Mouse (Mus musculus): ENCODE data around the gene Rab11fip4. TPM values are rescaled to one million over a fixed set of nuclear protein-coding genes. Genes with fewer than 3 reads are reported as not detected.

The Rab11fip4 gene
- total and polyA plus RNA-seq, 2 experiments from 2014 or later, result 19.9 to 68.3 TPM

DNA sequence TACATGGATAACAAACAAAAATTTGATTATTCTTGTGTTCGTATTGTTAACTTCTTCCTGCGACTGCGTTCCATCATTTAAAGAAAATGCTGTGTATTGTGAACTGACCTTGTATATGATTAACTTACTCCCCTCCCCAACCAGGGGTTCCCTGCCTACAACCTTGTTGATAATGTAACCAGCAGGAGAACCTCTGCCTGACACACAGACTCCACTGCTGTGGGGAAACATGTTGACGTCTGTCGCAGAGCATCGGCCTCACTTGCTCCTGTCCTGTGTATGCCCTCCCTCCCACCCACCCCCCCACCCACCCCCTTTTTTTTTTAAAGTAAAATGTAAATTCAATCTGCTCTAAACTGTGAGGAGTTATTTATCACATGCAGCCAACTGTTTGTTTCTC lies 9.8 kb upstream of the Rab11fip4 start:
- Histone ChIP-seq H3K4me2 (ENCODE audit: low read depth, low read length, poor library complexity, severe bottlenecking) (no peak overlapping the region), H3K4me1 (ENCODE audit: insufficient read depth, low read length) (no peaks in the 10 kb centered on the region), H3K4me3 (ENCODE audit: low read depth, low read length) (no peak overlapping the region), H3K9ac (replicated peaks; ENCODE audit: low read length, poor library complexity, severe bottlenecking) (no peak overlapping the region), H3K36me3 (ENCODE audit: insufficient read depth, low read length) (peaks cover 10% of the 10 kb centered on the region), H3K27ac (ENCODE audit: low read depth, low read length) (no peak overlapping the region), H3K9me3 (ENCODE audit: low read length) (no peaks in the 10 kb centered on the region), H3K27me3 (ENCODE audit: insufficient read depth, low read length) (no peaks in the 10 kb centered on the region)
- ATAC-seq (ENCODE audit: low FRiP score) (no peak), DNase-seq (ENCODE audit: low spot score) (no peak)
- WGBS, result 90% methylated on average over 6 of the region's 6 CpGs
- no peak for TF ChIP-seq CTCF (IDR thresholded peaks at IDR 0.05)

DNA sequence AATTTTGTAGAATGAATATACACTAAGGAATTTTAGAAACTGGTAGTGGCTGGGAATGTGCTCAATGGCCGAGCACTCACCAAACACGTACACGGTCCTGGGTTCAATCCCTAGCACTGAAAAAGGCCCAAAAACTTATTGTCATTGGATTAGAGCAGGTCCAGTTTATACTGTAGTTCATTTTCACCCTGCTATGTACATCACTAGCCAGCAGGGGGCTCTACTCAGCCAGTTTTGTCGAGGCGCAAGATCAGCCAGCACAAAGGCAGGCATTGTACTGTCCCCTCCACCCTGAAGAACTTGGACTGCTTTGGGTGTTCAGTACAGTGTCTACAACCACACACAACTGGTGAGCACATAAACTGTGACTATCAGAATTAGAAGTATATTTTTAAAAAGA lies 6.8 kb upstream of the Rab11fip4 start:
- Histone ChIP-seq H3K9ac (replicated peaks; ENCODE audit: low read length, poor library complexity, severe bottlenecking) (no peak overlapping the region), H3K4me3 (ENCODE audit: low read depth, low read length) (no peak overlapping the region), H3K4me1 (ENCODE audit: insufficient read depth, low read length) (no peaks in the 10 kb centered on the region), H3K9me3 (ENCODE audit: low read length) (no peaks in the 10 kb centered on the region), H3K27ac (ENCODE audit: low read depth, low read length) (no peak overlapping the region), H3K27me3 (ENCODE audit: insufficient read depth, low read length) (no peaks in the 10 kb centered on the region), H3K4me2 (ENCODE audit: low read depth, low read length, poor library complexity, severe bottlenecking) (no peak overlapping the region), H3K36me3 (ENCODE audit: insufficient read depth, low read length) (peaks cover 8% of the 10 kb centered on the region; the same call in 1 of the 2 replicates)
- peak; percentile 74; the same call in 1 of the 2 replicates for ATAC-seq (ENCODE audit: low FRiP score)
- peak; percentile 89 for DNase-seq (ENCODE audit: low spot score)
- WGBS, result 7% methylated on average over 5 of the region's 5 CpGs
- TF ChIP-seq CTCF (IDR thresholded peaks at IDR 0.05), result peak; percentile 94

DNA sequence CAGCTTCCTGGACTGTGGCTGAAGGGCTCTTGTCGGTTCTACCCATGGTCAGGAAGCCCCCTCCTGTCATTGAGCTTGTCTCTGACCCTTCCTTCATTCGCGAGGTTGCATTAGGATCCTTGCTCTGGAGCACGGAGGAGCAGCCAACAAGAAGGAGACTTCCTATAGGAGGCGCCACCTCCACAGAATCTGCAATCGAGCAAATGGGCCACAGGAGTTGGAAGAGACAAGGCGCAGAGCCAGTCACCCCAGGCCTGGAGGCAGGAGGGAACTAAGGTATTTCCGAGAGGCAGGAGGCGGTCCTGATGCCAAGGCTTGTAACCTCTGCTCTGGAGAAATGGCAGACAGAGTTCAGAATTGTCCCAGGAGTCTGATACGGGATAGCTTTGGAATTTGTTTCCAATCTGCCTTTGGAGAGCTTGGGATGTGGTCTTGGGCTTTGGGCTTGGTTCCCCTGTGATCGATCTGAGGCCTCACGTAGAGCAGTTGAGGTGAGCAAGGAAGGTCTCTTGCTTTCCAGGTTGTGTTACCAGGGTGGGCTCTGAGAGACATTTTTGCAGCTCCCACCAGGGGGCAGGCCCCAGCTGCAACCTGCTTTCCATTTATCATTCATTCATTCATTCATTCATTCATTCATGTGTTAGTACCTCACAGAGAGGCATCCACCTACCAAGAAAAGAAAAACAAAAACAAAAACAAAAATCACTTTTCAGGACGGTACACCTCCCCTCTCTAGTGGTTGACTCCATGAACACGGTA lies 1.5 kb upstream of the Rab11fip4 start:
- no peak overlapping the region for H3K9ac ChIP-seq (replicated peaks; ENCODE audit: low read length, poor library complexity, severe bottlenecking)
- peak; percentile 48 for TF ChIP-seq CTCF (IDR thresholded peaks at IDR 0.05)
- no peaks in the 10 kb centered on the region for H3K36me3 ChIP-seq (ENCODE audit: insufficient read depth, low read length)
- peaks cover 13% of the 10 kb centered on the region; the same call in 1 of the 2 replicates for H3K4me1 ChIP-seq (ENCODE audit: insufficient read depth, low read length)
- H3K27me3 ChIP-seq (ENCODE audit: insufficient read depth, low read length), result no peaks in the 10 kb centered on the region
- H3K4me2 ChIP-seq (ENCODE audit: low read depth, low read length, poor library complexity, severe bottlenecking), result no peak overlapping the region
- no peaks in the 10 kb centered on the region for H3K9me3 ChIP-seq (ENCODE audit: low read length)
- WGBS, result 60% methylated on average over 14 of the region's 14 CpGs
- peak; percentile 41 for DNase-seq (ENCODE audit: low spot score)
- H3K4me3 ChIP-seq (ENCODE audit: low read depth, low read length), result no peak overlapping the region
- ATAC-seq (ENCODE audit: low FRiP score), result no peak
- H3K27ac ChIP-seq (ENCODE audit: low read depth, low read length), result no peak overlapping the region

DNA sequence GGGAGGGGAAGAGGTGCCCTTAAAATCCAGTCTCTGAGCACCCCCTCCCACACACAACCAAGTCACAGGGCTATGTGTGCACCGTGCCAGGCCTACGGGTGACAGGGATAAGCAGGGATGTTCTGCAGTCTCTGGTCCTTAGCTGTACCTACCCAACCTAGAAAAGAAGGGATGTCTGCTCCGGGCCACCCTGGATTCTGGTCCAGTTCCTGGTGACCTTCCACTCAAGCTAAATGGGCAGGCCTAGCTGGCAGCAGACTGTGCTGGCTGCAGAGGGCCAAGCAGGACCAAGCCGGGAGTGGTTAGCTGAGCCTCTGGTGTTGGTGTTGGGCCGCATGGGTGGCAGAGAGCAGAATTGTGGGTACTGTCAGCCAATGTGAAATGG lies 571 bp downstream of the Rab11fip4 start:
- no peak for DNase-seq (ENCODE audit: low spot score)
- H3K4me2 ChIP-seq (ENCODE audit: low read depth, low read length, poor library complexity, severe bottlenecking), result peak overlapping the region; percentile 68
- no peaks in the 10 kb centered on the region for H3K9me3 ChIP-seq (ENCODE audit: low read length)
- H3K27me3 ChIP-seq (ENCODE audit: insufficient read depth, low read length), result no peaks in the 10 kb centered on the region
- peaks cover 13% of the 10 kb centered on the region; the same call in 1 of the 2 replicates for H3K4me1 ChIP-seq (ENCODE audit: insufficient read depth, low read length)
- H3K36me3 ChIP-seq (ENCODE audit: insufficient read depth, low read length), result no peaks in the 10 kb centered on the region
- ATAC-seq (ENCODE audit: low FRiP score), result peak; percentile 55
- 12% methylated on average over 5 of the region's 5 CpGs for WGBS
- H3K27ac ChIP-seq (ENCODE audit: low read depth, low read length), result peak overlapping the region; percentile 87
- no peak for TF ChIP-seq CTCF (IDR thresholded peaks at IDR 0.05)
- peak overlapping the region; percentile 64 for H3K4me3 ChIP-seq (ENCODE audit: low read depth, low read length)
- H3K9ac ChIP-seq (replicated peaks; ENCODE audit: low read length, poor library complexity, severe bottlenecking), result peak overlapping the region; percentile 81

DNA sequence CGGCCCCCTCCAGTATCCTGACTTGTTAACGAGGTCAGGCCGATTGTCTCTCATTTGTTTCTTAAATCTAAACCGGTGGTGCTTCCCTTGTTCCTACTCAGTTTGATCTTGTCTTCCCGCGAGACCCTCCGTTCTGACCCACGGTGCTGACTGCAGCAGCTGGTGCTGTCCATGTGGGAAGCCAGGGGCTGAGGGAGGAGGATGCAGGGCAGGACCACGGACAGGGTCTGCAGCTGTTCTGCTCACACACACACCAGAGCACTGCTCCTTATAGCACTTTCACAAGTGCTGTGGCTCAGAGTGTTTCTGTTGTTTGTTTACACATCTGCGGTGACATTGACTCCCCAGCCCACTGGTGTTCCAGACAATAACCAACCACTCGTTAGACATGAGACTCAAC lies 2.5 kb downstream of the Rab11fip4 start:
- H3K4me3 ChIP-seq (ENCODE audit: low read depth, low read length), result peak overlapping the region; percentile 64; the same call in 1 of the 2 replicates
- H3K9me3 ChIP-seq (ENCODE audit: low read length), result no peaks in the 10 kb centered on the region
- H3K36me3 ChIP-seq (ENCODE audit: insufficient read depth, low read length), result peaks cover 7% of the 10 kb centered on the region; the same call in 1 of the 2 replicates
- no peak overlapping the region for H3K27ac ChIP-seq (ENCODE audit: low read depth, low read length)
- TF ChIP-seq CTCF (IDR thresholded peaks at IDR 0.05), result no peak
- peaks cover 13% of the 10 kb centered on the region; the same call in 1 of the 2 replicates for H3K4me1 ChIP-seq (ENCODE audit: insufficient read depth, low read length)
- H3K4me2 ChIP-seq (ENCODE audit: low read depth, low read length, poor library complexity, severe bottlenecking), result peak overlapping the region; percentile 68
- peak overlapping the region; percentile 39; the same call in 1 of the 2 replicates for H3K9ac ChIP-seq (replicated peaks; ENCODE audit: low read length, poor library complexity, severe bottlenecking)
- ATAC-seq (ENCODE audit: low FRiP score), result no peak
- WGBS, result 30% methylated on average over 11 of the region's 11 CpGs
- no peak for DNase-seq (ENCODE audit: low spot score)
- no peaks in the 10 kb centered on the region for H3K27me3 ChIP-seq (ENCODE audit: insufficient read depth, low read length)

DNA sequence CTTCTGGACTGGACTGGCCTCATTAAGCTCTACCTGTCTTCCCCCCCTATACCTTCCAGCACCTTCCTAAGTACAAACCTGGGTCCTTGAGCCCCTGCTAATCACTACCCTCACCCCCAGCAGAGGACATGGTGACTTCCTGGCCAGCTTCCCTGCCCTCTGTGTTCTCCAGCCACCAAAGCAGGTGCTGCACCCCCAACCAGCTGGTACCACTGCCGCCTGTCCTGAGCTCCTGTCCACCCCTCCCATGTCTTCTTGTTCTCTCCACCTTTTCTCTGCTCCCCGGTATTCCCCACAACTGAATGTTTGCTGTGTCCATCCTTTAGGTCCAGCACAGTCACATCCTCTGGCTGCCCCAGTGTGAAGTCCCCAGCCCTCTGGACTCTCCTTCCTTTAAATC lies 19.4 kb downstream of the Rab11fip4 start:
- ATAC-seq (ENCODE audit: low FRiP score), result no peak
- H3K9ac ChIP-seq (replicated peaks; ENCODE audit: low read length, poor library complexity, severe bottlenecking), result no peak overlapping the region

More for the DNA sequence above, 19.4 kb downstream of the Rab11fip4 start:
- peaks cover 13% of the 10 kb centered on the region; the same call in 1 of the 2 replicates for H3K4me1 ChIP-seq (ENCODE audit: insufficient read depth, low read length)
- no peak overlapping the region for H3K4me3 ChIP-seq (ENCODE audit: low read depth, low read length)
- no peaks in the 10 kb centered on the region for H3K36me3 ChIP-seq (ENCODE audit: insufficient read depth, low read length)
- WGBS, result 52% methylated on average over 2 of the region's 2 CpGs
- no peak for DNase-seq (ENCODE audit: low spot score)
- no peak for TF ChIP-seq CTCF (IDR thresholded peaks at IDR 0.05)
- 0 out of 2 replicates have a peak overlapping the region, but pooled peaks have one; percentile 14 for H3K27ac ChIP-seq (ENCODE audit: low read depth, low read length)
- H3K4me2 ChIP-seq (ENCODE audit: low read depth, low read length, poor library complexity, severe bottlenecking), result no peak overlapping the region
- no peaks in the 10 kb centered on the region for H3K27me3 ChIP-seq (ENCODE audit: insufficient read depth, low read length)
- no peaks in the 10 kb centered on the region for H3K9me3 ChIP-seq (ENCODE audit: low read length)

All from midbrain, postnatal 0 days (tissue).